16 mouse cellular contexts compared by ENCODE assay signal in genomic region chr1:43542339-43542738, GRCm38 (mm10).
A peak's percentile ranks its signal among the peaks of the same experiment; 100 is the strongest.
DNase-seq lines count a peak whose midpoint lies in the region; ATAC-seq and TF ChIP-seq lines count a peak whose summit lies in the region.
"Had no signal": no experiment of that assay in that cellular context is flagged by ENCODE, and none has a peak within 500 bp of the region (broad histone marks: within the 10 kb centered on the region; RNA-seq: fewer than 3 reads in every experiment).

No protein-coding gene starts in this region.

- no peaks in the 10 kb centered on the region for H3K27me3 ChIP-seq in lung, postnatal 0 days (replicated peaks; ENCODE audit: insufficient read depth, low read length)
- H3K27me3 ChIP-seq in limb, embryonic 14.5 days (ENCODE audit: control insufficient read depth, insufficient read depth, low read length) = no peaks in the 10 kb centered on the region
- H3K27me3 ChIP-seq in intestine, embryonic 15.5 days (replicated peaks) = no peaks in the 10 kb centered on the region
- H3K27me3 ChIP-seq: heart, embryonic 13.5 days had no signal

- 67% methylated on average over 4 of the region's 4 CpGs for WGBS in lung, postnatal 0 days
- 56% methylated on average over 4 of the region's 4 CpGs for WGBS in limb, embryonic 14.5 days
- 65% methylated on average over 4 of the region's 4 CpGs for WGBS in intestine, embryonic 15.5 days

- H3K9ac ChIP-seq in lung, postnatal 0 days (replicated peaks; ENCODE audit: low read depth) = no peak overlapping the region
- no peak overlapping the region for H3K9ac ChIP-seq in limb, embryonic 14.5 days (ENCODE audit: low read depth, low read length, severe bottlenecking)
- no peak overlapping the region for H3K9ac ChIP-seq in intestine, embryonic 15.5 days
- H3K9ac ChIP-seq: heart, embryonic 13.5 days had no signal

- no peak for ATAC-seq in lung, postnatal 0 days
- no peak for ATAC-seq in limb, embryonic 14.5 days (ENCODE audit: low FRiP score, low read depth)
- ATAC-seq in intestine, embryonic 15.5 days = no peak
- ATAC-seq: hindbrain, embryonic 16.5 days had no signal

- no peak for TF ChIP-seq CTCF in lung, postnatal 0 days (IDR thresholded peaks at IDR 0.05)

- no peak overlapping the region for H3K4me2 ChIP-seq in lung, postnatal 0 days (replicated peaks; ENCODE audit: low read depth, low read length)
- no peak overlapping the region for H3K4me2 ChIP-seq in limb, embryonic 14.5 days (replicated peaks; ENCODE audit: low read depth, low read length, severe bottlenecking)
- H3K4me2 ChIP-seq in intestine, embryonic 15.5 days (replicated peaks) = no peak overlapping the region
- H3K4me2 ChIP-seq: heart, embryonic 13.5 days; midbrain, embryonic 11.5 days had no signal

- H3K4me1 ChIP-seq in lung, postnatal 0 days (ENCODE audit: insufficient read depth, low read depth, low read length) = no peaks in the 10 kb centered on the region
- H3K4me1 ChIP-seq in limb, embryonic 14.5 days (ENCODE audit: control insufficient read depth, insufficient read depth, low read length) = peaks cover 14% of the 10 kb centered on the region; the same call in 1 of the 2 replicates
- H3K4me1 ChIP-seq in intestine, embryonic 15.5 days (replicated peaks) = 0 out of 2 replicates have a peak, but pooled peaks cover 3% of the 10 kb centered on the region

- no peaks in the 10 kb centered on the region for H3K36me3 ChIP-seq in lung, postnatal 0 days (ENCODE audit: insufficient read depth, low read length)
- H3K36me3 ChIP-seq in limb, embryonic 14.5 days (ENCODE audit: control insufficient read depth, insufficient read depth, low read length) = peaks cover 3% of the 10 kb centered on the region; the same call in 1 of the 2 replicates
- no peaks in the 10 kb centered on the region for H3K36me3 ChIP-seq in intestine, embryonic 15.5 days
- H3K36me3 ChIP-seq: heart, embryonic 13.5 days had no signal

- no peak for TF ChIP-seq POLR2A in limb, embryonic 14.5 days (IDR thresholded peaks at IDR 0.05; ENCODE audit: borderline replicate concordance, extremely low read depth, insufficient read depth, insufficient read length)

- peak; percentile 22 for DNase-seq in lung, postnatal 25 days (ENCODE audit: low spot score)
- no peak for DNase-seq in lung, postnatal 0 days (ENCODE audit: low spot score)
- peak; percentile 71 for DNase-seq in T-cell, adult 2 months (ENCODE audit: low spot score)
- no peak for DNase-seq in limb, embryonic 14.5 days (ENCODE audit: low spot score)
- DNase-seq in thymus, postnatal 10 days (ENCODE audit: low spot score in 2 of 2) = peak; percentile 50 to 59
- DNase-seq in layer of hippocampus, adult 9-10 months (ENCODE audit: low spot score) = no peak
- DNase-seq in retina, embryonic 14.5 days (ENCODE audit: low spot score) = no peak
- DNase-seq: kidney, postnatal 36 days; lung, adult 18-20 months; right cerebral cortex, postnatal 14 days had no signal

- no peak overlapping the region for H3K27ac ChIP-seq in lung, postnatal 0 days (ENCODE audit: low read length)
- H3K27ac ChIP-seq in limb, embryonic 14.5 days (replicated peaks; ENCODE audit: low read depth, low read length) = 0 out of 2 replicates have a peak overlapping the region, but pooled peaks have one; percentile 13
- H3K27ac ChIP-seq in intestine, embryonic 15.5 days = no peak overlapping the region
- H3K27ac ChIP-seq: heart, embryonic 13.5 days; stomach, postnatal 0 days had no signal

- no peak for TF ChIP-seq EP300 in lung, postnatal 0 days (IDR thresholded peaks at IDR 0.05)

- H3K4me3 ChIP-seq in lung, postnatal 0 days (ENCODE audit: low read depth, low read length) = no peak overlapping the region
- no peak overlapping the region for H3K4me3 ChIP-seq in limb, embryonic 14.5 days (replicated peaks; ENCODE audit: low read length)
- no peak overlapping the region for H3K4me3 ChIP-seq in intestine, embryonic 15.5 days (replicated peaks)
- H3K4me3 ChIP-seq: erythroblast, embryonic 14.5 days; heart, embryonic 13.5 days had no signal

- no peaks in the 10 kb centered on the region for H3K9me3 ChIP-seq in lung, postnatal 0 days (ENCODE audit: low read length)
- no peaks in the 10 kb centered on the region for H3K9me3 ChIP-seq in limb, embryonic 14.5 days (ENCODE audit: control insufficient read depth, low read length)
- no peaks in the 10 kb centered on the region for H3K9me3 ChIP-seq in intestine, embryonic 15.5 days
- H3K9me3 ChIP-seq: heart, embryonic 13.5 days had no signal

Comparison
In these comparisons a context has a peak if more than half of its experiments do, and no peak if none do; other contexts are left out.
1. DNase-seq: peak in lung, postnatal 25 days (single experiment), T-cell, adult 2 months (single experiment) and thymus, postnatal 10 days (2 of 2); none in lung, postnatal 0 days (single experiment), limb, embryonic 14.5 days (single experiment), layer of hippocampus, adult 9-10 months (single experiment) and retina, embryonic 14.5 days (single experiment).